21 mouse cellular contexts compared by ENCODE assay signal in genomic region chr12:31269020-31269597, GRCm38 (mm10). TPM values are rescaled to one million over a fixed set of nuclear protein-coding genes. Genes with fewer than 3 reads are reported as not detected.
DNase-seq lines count a peak whose midpoint lies in the region; ATAC-seq and TF ChIP-seq lines count a peak whose summit lies in the region.
"Had no signal": no experiment of that assay in that cellular context is flagged by ENCODE, and none has a peak within 500 bp of the region (broad histone marks: within the 10 kb centered on the region; RNA-seq: fewer than 3 reads in every experiment).

No protein-coding gene starts in this region.

- TF ChIP-seq POLR2A in embryonic fibroblast, embryonic 13.5 days (IDR thresholded peaks at IDR 0.05; ENCODE audit: low read depth, low read length): no peak
- TF ChIP-seq POLR2A in small intestine, adult 2 months (IDR thresholded peaks at IDR 0.05; ENCODE audit: low read depth, low read length): no peak

- peaks cover 81% of the 10 kb centered on the region for H3K4me1 ChIP-seq in heart, embryonic 13.5 days
- H3K4me1 ChIP-seq in lung, embryonic 14.5 days (ENCODE audit: insufficient read depth): peaks cover 34% of the 10 kb centered on the region
- H3K4me1 ChIP-seq in lung, postnatal 0 days (ENCODE audit: insufficient read depth, low read depth, low read length): peaks cover 29% of the 10 kb centered on the region; the same call in 1 of the 2 replicates
- H3K4me1 ChIP-seq in embryonic fibroblast, embryonic 13.5 days (ENCODE audit: control insufficient read depth, insufficient read depth, low read length): peaks cover 24% of the 10 kb centered on the region
- peaks cover 5% of the 10 kb centered on the region; the same call in 1 of the 2 replicates for H3K4me1 ChIP-seq in small intestine, adult 2 months (ENCODE audit: control insufficient read depth, insufficient read depth, insufficient read length, low read length)

- WGBS in heart, embryonic 13.5 days: 40% methylated on average over 12 of the region's 12 CpGs
- 58% methylated on average over 12 of the region's 12 CpGs for WGBS in lung, embryonic 14.5 days
- WGBS in lung, postnatal 0 days: 63% methylated on average over 12 of the region's 12 CpGs
- 79% methylated on average over 12 of the region's 12 CpGs for WGBS in small intestine, adult 2 months

- no peak for TF ChIP-seq EP300 in lung, postnatal 0 days (IDR thresholded peaks at IDR 0.05)

- H3K4me2 ChIP-seq in heart, embryonic 13.5 days: peak overlapping the region; percentile 72
- H3K4me2 ChIP-seq in lung, embryonic 14.5 days: peak overlapping the region; percentile 36
- no peak overlapping the region for H3K4me2 ChIP-seq in lung, postnatal 0 days (replicated peaks; ENCODE audit: low read depth, low read length)

- no peaks in the 10 kb centered on the region for H3K27me3 ChIP-seq in heart, embryonic 13.5 days (replicated peaks)
- no peaks in the 10 kb centered on the region for H3K27me3 ChIP-seq in lung, embryonic 14.5 days (ENCODE audit: insufficient read depth, low read length)
- H3K27me3 ChIP-seq in lung, postnatal 0 days (replicated peaks; ENCODE audit: insufficient read depth, low read length): no peaks in the 10 kb centered on the region
- H3K27me3 ChIP-seq in small intestine, adult 2 months (ENCODE audit: control insufficient read depth, insufficient read depth, low read length): peaks cover 14% of the 10 kb centered on the region
- H3K27me3 ChIP-seq: CH12.LX; embryonic facial prominence, embryonic 15.5 days; Patski had no signal

- no peak for TF ChIP-seq CTCF in lung, embryonic 14.5 days (IDR thresholded peaks at IDR 0.05; ENCODE audit: low read depth)
- no peak for TF ChIP-seq CTCF in lung, postnatal 0 days (IDR thresholded peaks at IDR 0.05)
- no peak for TF ChIP-seq CTCF in embryonic fibroblast, embryonic 13.5 days (IDR thresholded peaks at IDR 0.05; ENCODE audit: borderline replicate concordance, insufficient read depth, low read length)
- TF ChIP-seq CTCF in small intestine, adult 2 months (IDR thresholded peaks at IDR 0.05; ENCODE audit: extremely low read depth, insufficient read length, insufficient replicate concordance, low read depth, low read length): no peak

- no peak overlapping the region for H3K4me3 ChIP-seq in heart, embryonic 13.5 days
- H3K4me3 ChIP-seq in lung, embryonic 14.5 days (ENCODE audit: low read depth, low read length): peak overlapping the region; percentile 2; the same call in 1 of the 2 replicates
- H3K4me3 ChIP-seq in lung, postnatal 0 days (ENCODE audit: low read depth, low read length): no peak overlapping the region
- no peak overlapping the region for H3K4me3 ChIP-seq in embryonic fibroblast, embryonic 13.5 days (ENCODE audit: insufficient read depth, low read length)
- peak overlapping the region; percentile 33 for H3K4me3 ChIP-seq in small intestine, adult 2 months (ENCODE audit: low read depth, low read length)
- H3K4me3 ChIP-seq: midbrain, embryonic 10.5 days had no signal

- no peak for DNase-seq in heart, adult 18-20 months
- DNase-seq in lung, embryonic 14.5 days: no peak
- no peak for DNase-seq in lung, postnatal 0 days (ENCODE audit: low spot score)
- DNase-seq in retina, postnatal 1 day: no peak
- DNase-seq: adrenal gland, adult 2 months; cerebellum, postnatal 10 days; forebrain, postnatal 0 days; gastrocnemius, postnatal 25 days; layer of hippocampus, adult 9-11 months; spleen, adult 18-20 months; thymus, adult 18-20 months had no signal

- H3K9ac ChIP-seq in heart, embryonic 13.5 days: peak overlapping the region; percentile 63
- H3K9ac ChIP-seq in lung, embryonic 14.5 days: no peak overlapping the region
- H3K9ac ChIP-seq in lung, postnatal 0 days (replicated peaks; ENCODE audit: low read depth): no peak overlapping the region
- H3K9ac ChIP-seq: embryonic facial prominence, embryonic 15.5 days; forebrain, postnatal 0 days had no signal

- peak overlapping the region; percentile 75 for H3K27ac ChIP-seq in heart, embryonic 13.5 days (replicated peaks)
- H3K27ac ChIP-seq in lung, embryonic 14.5 days (ENCODE audit: low read depth): peak overlapping the region; percentile 62
- H3K27ac ChIP-seq in lung, postnatal 0 days (ENCODE audit: low read length): no peak overlapping the region; the same call in 1 of the 2 replicates
- peak overlapping the region; percentile 72 for H3K27ac ChIP-seq in embryonic fibroblast, embryonic 13.5 days (ENCODE audit: insufficient read depth, low read length)
- no peak overlapping the region; the same call in 1 of the 2 replicates for H3K27ac ChIP-seq in small intestine, adult 2 months (ENCODE audit: insufficient read depth, low read depth, low read length)
- H3K27ac ChIP-seq: embryonic facial prominence, embryonic 15.5 days; midbrain, embryonic 10.5 days had no signal

- peaks cover 63% of the 10 kb centered on the region for H3K36me3 ChIP-seq in heart, embryonic 13.5 days
- peaks cover 65% of the 10 kb centered on the region for H3K36me3 ChIP-seq in lung, embryonic 14.5 days (ENCODE audit: insufficient read depth)
- peaks cover 12% of the 10 kb centered on the region; the same call in 1 of the 2 replicates for H3K36me3 ChIP-seq in lung, postnatal 0 days (ENCODE audit: insufficient read depth, low read length)
- H3K36me3 ChIP-seq in small intestine, adult 2 months (ENCODE audit: control insufficient read depth, insufficient read depth, low read length): peaks cover 3% of the 10 kb centered on the region

- no peaks in the 10 kb centered on the region for H3K9me3 ChIP-seq in heart, embryonic 13.5 days
- no peaks in the 10 kb centered on the region for H3K9me3 ChIP-seq in lung, embryonic 14.5 days (ENCODE audit: low read depth, low read length)
- H3K9me3 ChIP-seq in lung, postnatal 0 days (ENCODE audit: low read length): no peaks in the 10 kb centered on the region
- H3K9me3 ChIP-seq: embryonic facial prominence, embryonic 15.5 days; midbrain, embryonic 10.5 days had no signal

- ATAC-seq in heart, embryonic 13.5 days (ENCODE audit: extremely low read depth, insufficient number of reproducible peaks, low FRiP score, low TSS enrichment): no peak
- ATAC-seq in lung, embryonic 14.5 days (ENCODE audit: insufficient read depth): no peak
- ATAC-seq in lung, postnatal 0 days: no peak
- ATAC-seq in granulocyte monocyte progenitor cell, adult 5-6 weeks (replicated peaks; ENCODE audit: poor library complexity, severe bottlenecking): no peak
- ATAC-seq: forebrain, postnatal 0 days; Patski had no signal

RNA-seq across cellular contexts. Expression of gene Lamb1, which starts 4.1 kb away (rescaled TPM):
- 90.6 and 91.3 TPM in 2 replicates for polyA plus RNA-seq in heart, embryonic 13.5 days (2015; fragmentation: Nextera tagmentation; extraction: Ambion mirVana)
- total RNA-seq in heart, adult 18-20 months (2021): 10 to 100 TPM; 49.0 to 56.0 TPM
- 118 and 123 TPM in 2 replicates for polyA plus RNA-seq in lung, embryonic 14.5 days (2014; fragmentation: Nextera tagmentation; extraction: Ambion mirVana)
- polyA plus RNA-seq in lung, postnatal 0 days (2015; fragmentation: Nextera tagmentation; extraction: Ambion mirVana): 54.8 and 56.0 TPM in 2 replicates
- 219 and 222 TPM in 2 replicates for polyA plus RNA-seq in embryonic fibroblast, embryonic 13.5 days (2011; ENCODE audit: insufficient read length, low read depth, missing spikeins)
- 11.3 and 23.8 TPM in 2 replicates for polyA plus RNA-seq in small intestine, adult 2 months (2012; rRNA removed)
- not detected in 2 replicates for total RNA-seq in granulocyte monocyte progenitor cell, adult 5-6 weeks (2014; fragmentation: Nextera tagmentation)
- not detected in 2 replicates for total RNA-seq in granulocyte monocyte progenitor cell, adult 5-6 weeks (2017)

RNA-seq across cellular contexts. Expression of gene Gm6993, which starts 28.5 kb away (rescaled TPM):
- not detected in 2 replicates for polyA plus RNA-seq in heart, embryonic 13.5 days (2015; fragmentation: Nextera tagmentation; extraction: Ambion mirVana)
- total RNA-seq in heart, adult 18-20 months (2021): not detected
- polyA plus RNA-seq in lung, embryonic 14.5 days (2014; fragmentation: Nextera tagmentation; extraction: Ambion mirVana): not detected in 2 replicates
- not detected in 2 replicates for polyA plus RNA-seq in lung, postnatal 0 days (2015; fragmentation: Nextera tagmentation; extraction: Ambion mirVana)
- not detected in 2 replicates for polyA plus RNA-seq in embryonic fibroblast, embryonic 13.5 days (2011; ENCODE audit: insufficient read length, low read depth, missing spikeins)
- polyA plus RNA-seq in small intestine, adult 2 months (2012; rRNA removed): not detected in 2 replicates
- total RNA-seq in granulocyte monocyte progenitor cell, adult 5-6 weeks (2014; fragmentation: Nextera tagmentation): not detected in 2 replicates
- not detected in 2 replicates for total RNA-seq in granulocyte monocyte progenitor cell, adult 5-6 weeks (2017)
- total RNA-seq: adrenal gland, adult 2 months; CH12.LX; forebrain, postnatal 0 days; gastrocnemius, postnatal 25 days; left cerebral cortex, postnatal 36 days had no signal
- polyA plus RNA-seq: adrenal gland, adult 2 months; embryonic facial prominence, embryonic 15.5 days; forebrain, postnatal 0 days; liver, embryonic 16.5 days; midbrain, embryonic 10.5 days; Patski had no signal

Comparison
In these comparisons a context has a peak if more than half of its experiments do, and no peak if none do; other contexts are left out.
1. H3K27ac ChIP-seq: peak in heart, embryonic 13.5 days (single experiment), lung, embryonic 14.5 days (single experiment) and embryonic fibroblast, embryonic 13.5 days (single experiment); none in lung, postnatal 0 days (single experiment) and small intestine, adult 2 months (single experiment).
2. H3K4me3 ChIP-seq: peak in lung, embryonic 14.5 days (single experiment) and small intestine, adult 2 months (single experiment); none in heart, embryonic 13.5 days (single experiment), lung, postnatal 0 days (single experiment) and embryonic fibroblast, embryonic 13.5 days (single experiment).